Mouse (Mus musculus) liver, embryonic 15.5 days (tissue): ENCODE measurements around the gene Sprr2a1. TPM values are rescaled to one million over a fixed set of nuclear protein-coding genes. Genes with fewer than 3 reads are reported as not detected.
"Not testable (repeated sequence)": the region's sequence is repeated elsewhere in the genome, so short reads cannot be mapped to it uniquely, and the experiment has no call there.

Source experiments
- ATAC-seq: fragments of 200-750 bp; cut with Nextera tagmentation; 2 replicates; pipeline ENCODE4 v1.8.0; 2017; ENCODE audit warnings: moderate number of reproducible peaks, mild to moderate bottlenecking, moderate library complexity; ENCODE audit not compliant: insufficient read depth
- H3K27ac ChIP-seq: fragments of 300-500 bp; sonication (generic); replicated peaks from 2 replicates; pipeline ENCODE4 v1.5.1; 2015; ENCODE audit warnings: mild to moderate bottlenecking, inconsistent platforms
- H3K27me3 ChIP-seq: fragments of 300-500 bp; sonication (generic); 2 replicates; pipeline ENCODE4 v1.6.1; 2015; ENCODE audit warnings: mild to moderate bottlenecking, inconsistent platforms
- H3K36me3 ChIP-seq: fragments of 300-500 bp; sonication (generic); replicated peaks from 2 replicates; pipeline ENCODE4 v1.6.1; 2015; ENCODE audit warnings: moderate library complexity, mild to moderate bottlenecking, inconsistent platforms
- H3K4me1 ChIP-seq: fragments of 300-500 bp; sonication (generic); replicated peaks from 2 replicates; pipeline ENCODE4 v1.6.1; 2015; ENCODE audit warnings: inconsistent platforms
- H3K4me2 ChIP-seq: fragments of 300-500 bp; sonication (generic); 2 replicates; pipeline ENCODE4 v1.6.1; 2015; ENCODE audit warnings: moderate library complexity, mild to moderate bottlenecking, inconsistent platforms
- H3K4me3 ChIP-seq: fragments of 300-500 bp; sonication (generic); replicated peaks from 2 replicates; pipeline ENCODE4 v1.5.1; 2015; ENCODE audit warnings: mild to moderate bottlenecking, inconsistent platforms
- H3K9ac ChIP-seq: fragments of 300-500 bp; sonication (generic); 2 replicates; pipeline ENCODE4 v1.6.1; 2015; ENCODE audit warnings: moderate library complexity, mild to moderate bottlenecking, inconsistent platforms
- H3K9me3 ChIP-seq: fragments of 300-500 bp; sonication (generic); replicated peaks from 2 replicates; pipeline ENCODE4 v1.6.1; 2016; ENCODE audit warnings: inconsistent platforms
- WGBS: fragments of 180-500 bp; shearing (Covaris S2); methylation state at CpG from one replicate; pipeline ENCODE4 v1.1.7; 2015; ENCODE audit warnings: mixed read lengths; ENCODE audit not compliant: insufficient replicate concordance; 5-methylcytosine and 5-hydroxymethylcytosine counted together
- polyA plus RNA-seq: library from polyadenylated mRNA; unstranded; fragments of >200 nt; fragmentation: Nextera tagmentation; extraction: Ambion mirVana; gene quantifications from 2 replicates; pipeline ENCODE4 v1.2.1, GENCODE M21; 2015

Sprr2a1 gene
- not detected in 2 replicates for polyA plus RNA-seq

DNA sequence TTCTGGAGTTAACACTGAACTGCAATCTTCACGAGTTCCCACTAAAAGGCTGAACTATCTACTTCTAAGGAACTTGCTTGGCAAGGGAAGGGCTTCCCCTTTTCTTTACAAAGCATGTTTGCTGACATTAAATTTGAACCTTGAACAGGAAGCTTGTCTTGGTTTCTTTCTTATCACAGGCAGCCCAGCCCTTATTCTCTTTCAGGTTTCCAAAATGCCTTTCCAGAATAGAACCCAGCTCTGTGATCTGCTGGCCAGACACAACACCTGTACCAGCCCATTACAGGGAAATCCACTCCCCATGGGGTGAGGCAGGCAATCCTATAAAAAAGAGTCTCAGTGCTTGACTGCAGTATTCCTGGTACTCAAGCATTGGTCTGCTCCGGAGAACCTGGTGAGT lies at the start of gene Sprr2a1, which contains the start of gene Sprr2a2:
TSS of gene Sprr2a1 (plus strand) at position 231 of the 400 bp plus-strand sequence.
TSS of gene Sprr2a2 (plus strand) at position 352 of the 400 bp plus-strand sequence.
- not testable (repeated sequence) for H3K27me3 ChIP-seq, H3K27ac ChIP-seq, H3K36me3 ChIP-seq, H3K4me1 ChIP-seq, H3K4me3 ChIP-seq, H3K9ac ChIP-seq, H3K4me2 ChIP-seq, H3K9me3 ChIP-seq, ATAC-seq
- WGBS = no CpG with 5 or more reads among the region's 2 CpGs

DNA sequence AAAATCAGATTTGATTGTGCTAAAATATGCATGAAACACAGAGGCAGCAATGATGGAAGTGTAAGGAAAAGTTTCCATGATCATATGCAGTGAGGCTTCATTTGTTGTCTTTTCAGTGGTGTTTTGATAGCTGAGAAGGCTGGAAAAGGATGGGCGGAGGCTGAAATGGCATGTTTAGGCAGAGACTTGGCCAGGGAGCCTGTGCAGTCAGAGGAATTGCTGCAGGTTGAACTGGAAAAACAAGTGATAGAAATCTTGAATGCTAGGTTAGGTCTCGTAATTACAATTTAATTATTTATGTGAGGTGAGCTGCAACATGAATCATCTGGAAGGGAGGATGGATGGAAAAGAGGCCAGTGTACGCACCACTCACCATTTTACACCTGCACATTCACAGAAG lies 45.8 kb upstream of the Sprr2a1 start:
- no peak overlapping the region for H3K4me2 ChIP-seq
- H3K27ac ChIP-seq = no peak overlapping the region

DNA sequence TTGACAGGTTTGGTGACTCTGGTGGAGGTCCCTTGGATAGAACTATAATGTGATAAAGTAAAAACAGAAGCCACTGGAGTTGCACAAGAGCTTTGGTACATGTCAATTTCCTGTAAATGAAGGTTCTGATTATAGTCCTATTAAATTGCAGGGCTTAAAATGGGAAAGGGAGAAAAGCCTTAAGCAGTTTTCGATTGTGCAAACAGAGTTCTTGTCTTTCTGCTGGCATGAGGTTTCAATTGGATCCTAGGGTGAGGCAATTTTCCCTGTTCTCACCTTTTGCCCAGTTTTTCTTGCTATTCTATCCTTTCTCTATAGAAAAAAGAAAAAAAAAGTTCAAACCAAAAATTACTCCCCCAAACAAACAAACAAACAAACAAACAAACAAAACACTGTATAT lies 38.7 kb upstream of the Sprr2a1 start:
- no peak overlapping the region for H3K4me2 ChIP-seq
- no peaks in the 10 kb centered on the region for H3K27me3 ChIP-seq
- no peaks in the 10 kb centered on the region for H3K4me1 ChIP-seq
- WGBS = 48% methylated on average over 1 of the region's 1 CpGs
- H3K9me3 ChIP-seq = no peaks in the 10 kb centered on the region
- H3K27ac ChIP-seq = no peak overlapping the region
- H3K9ac ChIP-seq = no peak overlapping the region
- no peaks in the 10 kb centered on the region for H3K36me3 ChIP-seq
- no peak overlapping the region for H3K4me3 ChIP-seq
- ATAC-seq = no peak

More for the DNA sequence above, 45.8 kb upstream of the Sprr2a1 start:
- Histone ChIP-seq H3K4me1 (no peaks in the 10 kb centered on the region), H3K27me3 (no peaks in the 10 kb centered on the region), H3K4me3 (no peak overlapping the region), H3K9ac (no peak overlapping the region), H3K9me3 (no peaks in the 10 kb centered on the region), H3K36me3 (no peaks in the 10 kb centered on the region)
- 61% methylated on average over 3 of the region's 3 CpGs for WGBS
- no peak for ATAC-seq

DNA sequence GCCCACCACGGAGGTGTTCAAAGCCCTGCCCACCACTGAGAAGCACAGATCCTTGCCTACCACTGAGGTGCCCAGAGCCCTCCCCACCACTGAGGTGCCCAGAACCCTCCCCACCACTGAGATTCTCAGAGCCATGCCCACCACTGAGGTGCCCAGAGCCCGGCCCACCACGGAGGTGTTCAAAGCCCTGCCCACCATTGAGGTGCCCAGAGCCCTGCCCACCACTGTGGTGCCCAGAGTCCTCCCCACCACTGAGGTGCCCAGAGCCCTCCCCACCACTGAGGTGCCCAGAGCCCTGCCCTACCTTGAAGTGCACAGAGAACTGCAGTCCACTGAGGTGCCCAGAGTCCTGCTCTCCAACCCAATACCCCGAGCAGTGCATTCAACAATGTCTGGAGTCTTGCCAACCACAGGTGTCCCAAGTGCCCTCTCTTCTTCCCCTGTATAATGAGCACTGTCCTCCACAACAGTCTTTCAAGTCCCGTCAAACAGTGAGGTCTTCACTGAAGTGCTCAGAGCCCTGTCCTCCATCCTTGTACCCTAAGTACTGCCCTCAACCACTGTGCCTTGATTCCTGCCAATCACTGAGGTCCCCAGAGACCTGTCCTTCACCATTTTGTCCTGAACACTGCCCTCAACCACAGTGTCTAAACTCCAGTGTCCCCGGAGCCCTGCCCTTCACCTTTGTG lies 19.9 kb upstream of the Sprr2a1 start:
- Histone ChIP-seq H3K4me2 (no peak overlapping the region), H3K36me3 (no peaks in the 10 kb centered on the region), H3K27ac (no peak overlapping the region), H3K9me3 (no peaks in the 10 kb centered on the region), H3K27me3 (no peaks in the 10 kb centered on the region), H3K4me1 (no peaks in the 10 kb centered on the region), H3K4me3 (no peak overlapping the region), H3K9ac (no peak overlapping the region)
- WGBS = 75% methylated on average over 6 of the region's 6 CpGs
- no peak for ATAC-seq

DNA sequence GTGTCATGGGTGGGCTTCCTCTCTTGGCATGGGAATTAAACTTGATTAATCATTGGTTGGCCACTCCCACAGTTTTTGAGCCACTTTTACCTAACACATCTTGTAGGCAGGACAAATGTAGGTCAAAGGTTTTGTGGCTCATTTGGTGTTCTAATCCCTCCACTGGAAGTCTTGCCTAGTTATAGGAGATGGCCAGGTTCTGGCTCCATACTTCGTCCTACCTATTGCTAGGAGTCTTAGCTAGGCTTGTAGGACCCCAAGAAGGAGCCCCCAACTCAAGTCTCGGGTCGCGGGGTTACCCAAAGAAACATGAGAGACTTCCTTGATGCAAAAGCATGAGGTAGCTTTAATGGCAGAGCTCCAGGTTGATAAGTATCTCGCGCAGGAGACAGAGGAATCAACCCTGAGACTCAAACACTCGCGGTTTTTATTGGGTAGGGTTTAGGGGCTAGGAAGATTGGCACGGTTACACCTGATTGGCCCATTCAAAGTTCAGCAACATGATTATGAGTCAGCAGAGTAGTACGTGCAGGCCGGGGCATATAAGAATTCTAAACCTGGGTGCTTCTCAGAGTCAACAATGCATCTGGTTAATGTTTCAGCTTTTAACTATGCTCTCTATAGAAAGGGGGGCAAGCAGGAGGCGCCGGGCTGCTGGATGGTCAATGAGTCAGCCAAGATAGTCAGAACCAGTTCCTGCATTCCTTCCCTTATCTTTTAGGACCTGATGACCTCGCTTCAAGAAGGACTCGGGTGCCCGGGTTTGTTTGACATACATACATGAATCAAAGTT lies 4.3 kb upstream of the Sprr2a1 start:
- H3K36me3 ChIP-seq, H3K9me3 ChIP-seq, H3K4me1 ChIP-seq, H3K4me3 ChIP-seq, H3K9ac ChIP-seq, H3K27ac ChIP-seq, H3K27me3 ChIP-seq, H3K4me2 ChIP-seq: not testable (repeated sequence)
- WGBS = no CpG with 5 or more reads among the region's 16 CpGs
- ATAC-seq = 0 out of 2 replicates have a peak, but pooled peaks have one; percentile 49

DNA sequence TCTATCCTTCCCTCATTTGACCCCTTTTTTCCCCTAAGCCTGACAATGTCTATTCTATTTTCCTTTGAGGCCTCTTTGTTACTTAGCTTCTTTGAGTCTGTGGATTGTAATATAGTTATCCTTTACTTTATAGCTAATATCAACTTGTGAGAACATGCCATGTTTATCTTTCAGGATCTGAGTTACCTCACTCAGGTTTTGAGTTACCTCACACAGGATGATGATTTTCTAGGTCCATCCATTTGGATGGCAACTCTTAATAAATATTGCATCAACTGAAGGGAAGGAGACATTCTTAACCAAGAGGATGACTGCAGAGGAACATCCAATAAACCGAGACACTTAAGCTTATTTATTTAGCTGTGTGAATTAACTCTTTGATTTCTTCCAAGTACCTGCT lies 3.5 kb upstream of the Sprr2a1 start:
- not testable (repeated sequence) for H3K4me1 ChIP-seq, H3K4me2 ChIP-seq, H3K9me3 ChIP-seq, H3K4me3 ChIP-seq, H3K27me3 ChIP-seq, H3K36me3 ChIP-seq, H3K9ac ChIP-seq, ATAC-seq, H3K27ac ChIP-seq
- WGBS = no CpG with 5 or more reads among the region's 1 CpGs

DNA sequence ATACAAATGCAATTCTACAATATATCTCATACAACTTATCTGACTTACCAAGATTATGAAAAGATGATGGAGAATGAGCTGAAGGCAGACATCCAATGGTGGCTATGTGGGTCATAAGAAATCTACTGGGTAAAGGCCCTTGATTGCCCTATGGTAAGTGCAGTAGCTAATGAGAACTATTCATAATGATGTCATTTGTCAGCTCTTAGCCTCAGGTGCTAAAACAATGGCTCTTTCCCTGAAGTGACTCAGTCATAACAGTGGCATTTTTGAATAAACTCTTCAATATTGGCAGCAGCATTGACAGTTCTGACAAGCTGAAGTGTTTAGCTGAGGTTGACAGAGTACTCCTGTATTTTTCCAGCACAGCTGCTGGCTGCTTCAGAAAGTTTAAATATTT lies 1.9 kb upstream of the Sprr2a1 start:
- H3K9me3 ChIP-seq, H3K4me3 ChIP-seq, H3K4me2 ChIP-seq, H3K4me1 ChIP-seq, H3K27me3 ChIP-seq, H3K36me3 ChIP-seq, H3K9ac ChIP-seq, ATAC-seq, H3K27ac ChIP-seq: not testable (repeated sequence)

DNA sequence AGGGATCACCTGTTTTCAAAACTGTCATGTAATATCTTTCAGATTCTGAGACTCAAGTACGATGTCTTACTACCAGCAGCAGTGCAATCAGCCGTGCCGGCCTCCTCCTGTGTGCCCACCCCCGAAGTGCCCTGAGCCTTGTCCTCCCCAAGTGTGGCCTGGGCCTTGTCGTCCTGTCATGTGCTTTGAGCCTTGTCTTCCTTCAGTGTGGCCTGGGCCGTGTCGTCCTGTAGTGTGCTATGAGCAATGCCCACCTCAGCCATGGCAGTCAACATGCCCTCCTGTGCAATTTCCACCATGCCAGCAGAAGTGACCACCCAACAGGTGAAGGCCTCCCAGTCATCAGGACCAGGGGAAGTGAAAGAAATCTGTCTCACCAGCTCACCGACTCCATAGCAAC lies 3.4 kb downstream of the Sprr2a1 start:
- not testable (repeated sequence) for H3K9me3 ChIP-seq, H3K27ac ChIP-seq, H3K27me3 ChIP-seq, H3K4me3 ChIP-seq, H3K4me1 ChIP-seq, H3K4me2 ChIP-seq, ATAC-seq, H3K9ac ChIP-seq, H3K36me3 ChIP-seq
- WGBS = no CpG with 5 or more reads among the region's 8 CpGs

DNA sequence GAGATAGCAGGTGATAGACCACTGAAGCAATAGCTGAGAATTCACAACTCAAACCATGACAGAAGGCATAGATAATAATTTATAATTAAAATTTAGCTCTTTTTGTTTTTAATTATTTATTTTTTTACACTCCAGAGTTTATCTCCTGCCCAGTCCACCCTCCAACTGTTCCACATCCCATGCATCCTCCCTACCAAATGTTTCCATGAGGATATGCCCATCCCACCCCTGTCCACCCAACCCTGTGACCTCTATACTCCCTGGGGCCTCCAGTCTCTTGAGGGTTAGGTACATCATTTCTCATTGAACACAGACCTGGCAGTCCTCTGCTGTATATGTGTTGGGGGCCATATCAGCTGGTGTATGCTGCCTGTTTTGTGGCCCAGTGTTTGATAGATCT lies 8.1 kb downstream of the Sprr2a1 start:
- H3K36me3 ChIP-seq, H3K4me1 ChIP-seq, H3K27me3 ChIP-seq, H3K27ac ChIP-seq, H3K4me3 ChIP-seq, H3K9ac ChIP-seq, H3K4me2 ChIP-seq, H3K9me3 ChIP-seq, ATAC-seq: not testable (repeated sequence)

DNA sequence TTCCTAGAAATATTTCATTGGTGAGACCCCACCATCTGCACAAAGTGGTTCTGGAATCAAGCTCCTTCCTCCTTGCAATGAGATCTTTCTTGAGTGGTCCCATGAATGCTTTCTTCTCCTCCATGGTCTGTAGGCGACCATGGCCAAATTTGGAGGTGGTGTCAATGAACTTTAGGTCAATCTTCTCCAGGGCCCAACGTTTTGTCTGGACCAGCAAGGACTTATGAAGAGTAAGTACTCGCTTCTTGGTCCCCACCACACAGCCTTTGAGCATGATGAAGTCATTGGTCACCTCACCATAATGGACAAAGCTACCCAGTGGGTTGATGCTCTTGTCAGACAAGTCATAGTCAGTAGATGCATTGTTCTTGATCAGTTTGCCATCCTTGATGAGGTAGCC lies 11.8 kb downstream of the Sprr2a1 start:
- H3K36me3 ChIP-seq, ATAC-seq, H3K27ac ChIP-seq, H3K27me3 ChIP-seq, H3K4me2 ChIP-seq, H3K4me1 ChIP-seq, H3K9me3 ChIP-seq, H3K9ac ChIP-seq, H3K4me3 ChIP-seq: not testable (repeated sequence)
- WGBS = 47% methylated on average over 3 of the region's 3 CpGs

DNA sequence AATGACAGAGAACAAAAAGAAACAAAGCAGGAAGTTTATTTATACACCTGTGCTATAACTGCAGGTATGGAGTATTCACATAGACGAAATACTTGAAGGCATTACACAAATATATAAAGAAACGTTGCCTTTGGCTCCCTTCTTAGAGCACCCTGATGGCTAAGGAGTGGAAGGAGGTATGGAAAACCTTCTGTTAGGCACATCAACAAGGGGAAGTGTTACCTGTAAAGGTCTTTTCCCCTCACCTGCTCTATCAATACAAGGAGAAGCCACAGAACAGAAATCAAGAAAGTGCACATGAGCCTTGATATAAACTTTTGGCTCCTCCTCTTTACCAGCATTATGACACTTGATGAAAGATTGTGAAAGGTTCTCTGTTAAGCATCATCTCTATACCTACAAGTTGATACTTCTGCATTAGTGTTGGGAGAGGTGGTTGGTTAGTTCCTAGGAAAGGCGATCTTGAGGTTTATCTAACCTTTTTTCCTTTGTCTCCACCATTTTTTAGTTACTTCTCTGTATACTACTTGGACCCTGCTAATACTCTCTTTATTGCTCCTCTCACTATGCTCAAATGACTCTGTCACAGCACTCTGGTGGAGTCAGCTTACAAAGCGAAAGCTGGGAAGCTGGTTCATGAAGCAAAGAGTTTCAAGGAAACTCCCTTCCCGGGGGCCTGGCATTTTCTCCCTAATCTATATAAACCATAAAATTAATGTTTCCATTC lies 21.0 kb downstream of the Sprr2a1 start:
- H3K9ac ChIP-seq, ATAC-seq, H3K36me3 ChIP-seq, H3K4me3 ChIP-seq, H3K27ac ChIP-seq, H3K27me3 ChIP-seq, H3K4me1 ChIP-seq, H3K9me3 ChIP-seq, H3K4me2 ChIP-seq: not testable (repeated sequence)
- no CpG with 5 or more reads among the region's 5 CpGs for WGBS
